Mouse (Mus musculus): ENCODE results near the gene Magi1.

GRCm38 (mm10) chr6:94162918-94163317, 120.8 kb downstream of the Magi1 start:
- TF ChIP-seq CTCF (IDR thresholded peaks at IDR 0.05; ENCODE audit: control insufficient read depth, insufficient read depth, low read length): no peak
- TF ChIP-seq POLR2A (IDR thresholded peaks at IDR 0.05; ENCODE audit: borderline replicate concordance, control insufficient read depth, low read depth, low read length): no peak

Data from bone marrow, adult 2 months (tissue).